Mouse (Mus musculus) kidney, embryonic 16.5 days (tissue): ENCODE data around the gene Zfyve16. TPM values are rescaled to one million over a fixed set of nuclear protein-coding genes. Genes with fewer than 3 reads are reported as not detected.

Experiments
- ATAC-seq: fragments of 200-750 bp; cut with Nextera tagmentation; 2 replicates; pipeline ENCODE4 v1.8.0; 2017; ENCODE audit warnings: moderate TSS enrichment; ENCODE audit not compliant: low FRiP score, low TSS enrichment
- H3K27ac ChIP-seq: fragments of 300-500 bp; sonication (generic); 2 replicates; pipeline ENCODE4 v1.5.1; 2014; ENCODE audit warnings: low read length
- H3K27me3 ChIP-seq: fragments of 300-500 bp; sonication (generic); 2 replicates; pipeline ENCODE4 v1.6.1; 2014; ENCODE audit warnings: low read length, control low read depth, mixed read lengths; ENCODE audit not compliant: insufficient read depth
- H3K36me3 ChIP-seq: fragments of 300-500 bp; sonication (generic); 2 replicates; pipeline ENCODE4 v1.6.1; 2014; ENCODE audit warnings: low read length, control low read depth, mixed read lengths; ENCODE audit not compliant: insufficient read depth
- H3K4me1 ChIP-seq: fragments of 300-500 bp; sonication (generic); 2 replicates; pipeline ENCODE4 v1.6.1; 2014; ENCODE audit warnings: low read length, control low read depth, mixed read lengths; ENCODE audit not compliant: insufficient read depth
- H3K4me2 ChIP-seq: fragments of 300-500 bp; sonication (generic); replicated peaks from 2 replicates; pipeline ENCODE4 v1.6.1; 2014; ENCODE audit warnings: low read depth, low read length
- H3K4me3 ChIP-seq: fragments of 300-500 bp; sonication (generic); 2 replicates; pipeline ENCODE4 v1.5.1; 2014; ENCODE audit warnings: mild to moderate bottlenecking, low read length
- H3K9ac ChIP-seq: fragments of 300-500 bp; sonication (generic); replicated peaks from 2 replicates; pipeline ENCODE4 v1.6.1; 2014; ENCODE audit warnings: low read length
- H3K9me3 ChIP-seq: fragments of 300-500 bp; sonication (generic); 2 replicates; pipeline ENCODE4 v1.6.1; 2016; ENCODE audit warnings: low read length, control low read depth
- WGBS: fragments of 180-500 bp; shearing (Covaris S2); extraction: QIAGEN DNeasy Blood & Tissue Kit; methylation state at CpG from one replicate; pipeline ENCODE4 v1.1.7; 2014; 5-methylcytosine and 5-hydroxymethylcytosine counted together
- polyA plus RNA-seq: library from polyadenylated mRNA; unstranded; fragments of >200 nt; fragmentation: Nextera tagmentation; extraction: Ambion mirVana; gene quantifications from 2 replicates; pipeline ENCODE4 v1.2.1, GENCODE M21; 2015

Gene Zfyve16
- polyA plus RNA-seq, 1 experiment from 2014 or later = 12.1 TPM

DNA sequence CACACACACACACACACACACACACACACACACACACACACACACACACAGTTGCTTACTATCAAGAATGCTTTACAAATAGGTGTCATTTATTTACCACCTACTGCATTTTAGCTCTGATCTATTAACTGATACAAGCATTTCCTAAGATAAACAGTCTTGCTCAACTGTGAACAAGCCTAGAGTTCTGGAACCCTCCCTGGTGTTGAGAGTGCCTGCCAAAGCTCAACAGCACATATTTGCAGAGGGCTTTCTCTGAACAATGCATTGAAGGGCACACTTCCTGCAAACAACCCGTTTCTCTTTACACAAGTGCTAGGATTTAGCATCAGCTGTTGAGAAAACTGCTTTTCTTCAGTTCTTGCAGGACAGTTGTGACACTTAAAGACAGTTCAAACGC, 3.1 kb upstream of the Zfyve16 start:
- H3K4me3 ChIP-seq = no peak overlapping the region
- no peaks in the 10 kb centered on the region for H3K9me3 ChIP-seq
- no peak overlapping the region for H3K4me2 ChIP-seq
- no peak overlapping the region for H3K9ac ChIP-seq
- ATAC-seq = no peak
- H3K27ac ChIP-seq = no peak overlapping the region
- no peaks in the 10 kb centered on the region for H3K36me3 ChIP-seq
- no peaks in the 10 kb centered on the region for H3K27me3 ChIP-seq
- H3K4me1 ChIP-seq = peaks cover 10% of the 10 kb centered on the region; the same call in 1 of the 2 replicates
- WGBS = 42% methylated on average over 2 of the region's 2 CpGs

DNA sequence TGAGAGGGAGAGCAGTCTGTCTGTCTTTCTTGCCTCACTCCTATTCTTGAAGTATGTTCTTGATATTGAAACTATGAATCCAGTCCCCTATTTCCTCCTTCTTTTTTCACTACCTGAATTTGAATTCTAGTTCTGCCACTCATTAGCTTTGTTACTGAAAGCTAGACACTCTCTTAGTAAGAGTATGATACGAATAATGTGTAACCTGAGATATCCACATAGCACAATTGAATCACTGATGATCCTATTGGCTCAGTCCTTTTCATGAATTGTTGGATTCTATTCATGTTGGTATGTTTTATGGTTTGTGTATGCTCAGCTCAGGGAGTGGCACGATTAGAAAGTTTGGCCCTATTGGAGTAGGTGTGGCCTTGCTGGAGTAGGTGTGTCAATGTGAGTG, 1.5 kb upstream of the Zfyve16 start:
- Histone ChIP-seq H3K27me3 (no peaks in the 10 kb centered on the region), H3K9ac (no peak overlapping the region), H3K4me2 (no peak overlapping the region), H3K9me3 (no peaks in the 10 kb centered on the region), H3K36me3 (no peaks in the 10 kb centered on the region), H3K27ac (no peak overlapping the region), H3K4me3 (no peak overlapping the region), H3K4me1 (peaks cover 11% of the 10 kb centered on the region; the same call in 1 of the 2 replicates)
- 71% methylated on average over 2 of the region's 2 CpGs for WGBS
- no peak for ATAC-seq

DNA sequence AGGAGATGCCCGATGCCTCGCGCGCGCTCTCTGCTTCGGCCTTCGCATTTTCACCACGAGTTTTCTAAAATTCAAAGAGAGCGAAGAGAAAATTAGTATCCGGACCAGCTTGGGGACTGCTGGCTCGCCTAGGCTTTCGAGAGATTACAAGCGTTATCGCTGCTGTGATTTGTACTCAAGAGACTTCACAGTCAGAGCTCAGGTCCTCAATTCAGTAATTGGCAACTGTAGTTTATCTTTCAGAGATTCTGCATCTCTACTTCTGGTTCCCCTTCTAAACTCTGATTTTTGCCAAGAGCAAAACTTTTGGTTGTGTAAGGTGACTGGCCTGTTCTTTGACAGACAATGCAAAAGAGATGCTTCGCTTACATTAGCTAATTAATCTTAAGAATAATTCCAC, 569 bp upstream of the Zfyve16 start:
- H3K27ac ChIP-seq = peak overlapping the region; percentile 98
- peak overlapping the region; percentile 88 for H3K9ac ChIP-seq
- no peak for ATAC-seq

DNA sequence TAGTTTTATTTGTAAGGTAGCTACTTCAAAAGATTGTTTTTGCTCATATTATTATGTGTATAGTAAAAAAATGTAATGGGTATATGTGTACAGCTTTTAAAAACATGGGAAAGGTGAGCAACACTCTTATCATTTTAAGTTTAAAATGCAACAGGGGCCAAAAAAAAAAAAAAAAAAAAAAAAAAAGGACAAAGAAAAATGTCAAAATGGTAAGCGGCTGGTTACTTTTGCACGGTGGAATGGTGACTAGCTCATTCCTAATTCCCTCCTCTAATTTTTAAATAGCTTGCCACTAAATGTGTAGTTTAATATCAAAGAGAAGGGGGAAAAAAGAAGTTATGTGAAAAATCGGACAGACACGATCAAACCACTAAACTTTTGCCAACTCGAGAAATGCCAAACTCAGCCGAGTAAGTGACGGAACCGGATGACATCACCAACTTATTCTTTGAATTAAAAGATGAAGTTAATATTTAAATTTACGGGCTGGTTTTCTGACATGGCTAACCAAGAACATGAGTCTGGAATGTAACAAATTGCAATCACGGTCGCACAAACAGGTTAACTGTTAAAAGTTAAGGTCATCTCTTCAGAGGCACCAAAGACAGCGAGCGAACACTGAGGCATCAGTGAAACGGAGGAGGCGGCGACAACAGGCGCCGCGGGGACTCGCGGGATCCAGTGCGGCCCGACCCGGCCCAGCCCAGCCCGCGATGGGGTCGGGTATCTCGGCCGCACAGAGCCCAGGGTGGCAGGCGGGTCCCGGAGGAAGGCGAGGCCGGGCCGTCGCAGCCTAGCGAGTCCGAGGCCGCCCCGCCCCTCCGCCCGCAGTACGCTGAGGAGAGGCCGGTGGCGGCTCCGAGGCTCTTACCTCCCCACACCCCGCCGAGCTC, 594 bp downstream of the Zfyve16 start:
- 2% methylated on average over 44 of the region's 47 CpGs for WGBS
- Histone ChIP-seq H3K4me1 (peaks cover 11% of the 10 kb centered on the region; the same call in 1 of the 2 replicates), H3K9ac (peak overlapping the region; percentile 88), H3K4me2 (peak overlapping the region; percentile 76), H3K27me3 (no peaks in the 10 kb centered on the region), H3K9me3 (no peaks in the 10 kb centered on the region), H3K36me3 (no peaks in the 10 kb centered on the region), H3K4me3 (peak overlapping the region; percentile 72), H3K27ac (peak overlapping the region; percentile 98)
- no peak for ATAC-seq

More for the DNA sequence above, 569 bp upstream of the Zfyve16 start:
- WGBS = 4% methylated on average over 15 of the region's 15 CpGs
- Histone ChIP-seq H3K4me2 (peak overlapping the region; percentile 76), H3K9me3 (no peaks in the 10 kb centered on the region), H3K4me3 (peak overlapping the region; percentile 72), H3K27me3 (no peaks in the 10 kb centered on the region), H3K4me1 (peaks cover 11% of the 10 kb centered on the region; the same call in 1 of the 2 replicates), H3K36me3 (no peaks in the 10 kb centered on the region)

DNA sequence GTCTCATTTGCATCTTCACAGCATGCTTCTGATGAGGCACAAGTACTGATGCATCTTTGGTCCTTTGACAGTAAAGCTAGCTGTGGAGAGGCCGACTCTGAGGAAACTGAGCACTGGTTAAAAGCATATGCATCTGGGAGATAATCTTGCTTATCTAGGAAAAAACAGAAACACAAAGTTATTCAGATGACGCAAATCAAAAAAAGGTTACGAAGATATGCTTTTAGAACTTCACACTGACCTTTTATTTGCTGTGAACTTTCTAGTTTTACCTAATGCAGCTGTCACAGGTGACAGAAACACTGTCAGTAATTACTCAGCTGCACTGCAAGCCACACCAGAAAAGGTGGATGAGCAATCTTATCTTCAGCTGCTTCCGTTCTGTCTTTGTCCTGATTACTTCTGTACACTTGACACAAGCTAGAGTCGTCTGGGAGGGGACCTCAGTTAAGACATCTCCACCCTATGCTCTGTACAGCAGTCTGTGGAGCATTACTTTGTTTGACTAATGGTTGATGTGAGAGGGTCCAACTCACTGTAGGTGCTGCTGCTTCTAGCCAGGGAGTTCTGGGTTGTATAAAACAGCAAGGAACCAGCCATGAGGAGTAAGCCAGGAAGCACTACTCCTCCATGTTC, 7.4 kb downstream of the Zfyve16 start:
- H3K9ac ChIP-seq = no peak overlapping the region
- H3K36me3 ChIP-seq = peaks cover 28% of the 10 kb centered on the region
- WGBS = 85% methylated on average over 5 of the region's 5 CpGs
- no peak overlapping the region for H3K4me3 ChIP-seq
- no peak overlapping the region for H3K4me2 ChIP-seq
- no peaks in the 10 kb centered on the region for H3K27me3 ChIP-seq
- H3K4me1 ChIP-seq = no peaks in the 10 kb centered on the region
- no peak for ATAC-seq
- H3K9me3 ChIP-seq = no peaks in the 10 kb centered on the region
- no peak overlapping the region for H3K27ac ChIP-seq

DNA sequence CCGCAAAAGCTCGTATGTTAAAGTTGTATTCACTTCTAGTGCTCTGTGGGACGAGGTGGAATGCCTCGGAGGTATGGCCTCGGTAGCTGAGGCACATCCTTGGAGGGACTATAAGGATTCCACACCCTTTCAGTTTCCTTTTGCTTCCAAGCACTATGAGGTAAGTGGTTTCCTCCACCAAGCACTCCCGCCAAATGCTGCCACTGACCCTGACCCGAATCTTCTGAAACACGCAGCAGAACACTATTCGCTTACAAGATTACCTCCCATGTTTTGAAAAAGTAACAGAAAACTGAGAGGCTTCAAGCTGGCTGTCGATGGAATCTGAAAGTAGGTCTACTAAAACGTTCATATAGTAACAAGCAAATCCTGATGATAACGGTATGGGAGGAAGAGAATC, 25.8 kb downstream of the Zfyve16 start:
- Histone ChIP-seq H3K27ac (no peak overlapping the region), H3K4me1 (no peaks in the 10 kb centered on the region), H3K9me3 (no peaks in the 10 kb centered on the region), H3K4me2 (no peak overlapping the region), H3K4me3 (no peak overlapping the region), H3K27me3 (no peaks in the 10 kb centered on the region), H3K36me3 (peaks cover 27% of the 10 kb centered on the region), H3K9ac (no peak overlapping the region)
- ATAC-seq = no peak
- 79% methylated on average over 12 of the region's 12 CpGs for WGBS

DNA sequence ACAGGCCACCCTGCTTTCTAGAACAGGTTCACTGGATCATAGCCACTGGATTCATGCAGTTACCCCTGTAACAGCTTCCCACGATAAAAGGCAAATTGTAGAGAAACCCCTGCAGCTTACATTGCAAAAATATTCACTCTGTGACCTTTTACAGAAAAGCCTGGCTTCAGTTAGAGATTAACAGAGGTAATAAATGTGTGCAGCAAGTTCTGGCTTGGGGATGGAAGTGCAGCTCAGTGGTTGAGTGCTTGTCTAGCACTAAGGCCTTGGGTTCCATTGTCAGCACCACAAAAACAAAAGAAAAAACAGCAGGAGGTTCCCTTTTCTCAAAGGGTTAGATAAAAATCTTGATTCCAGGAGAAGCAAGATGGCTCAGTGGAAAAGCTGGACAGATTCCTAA, 38.7 kb downstream of the Zfyve16 start:
- Histone ChIP-seq H3K36me3 (peaks cover 20% of the 10 kb centered on the region), H3K4me3 (no peak overlapping the region), H3K27me3 (no peaks in the 10 kb centered on the region), H3K27ac (no peak overlapping the region), H3K4me1 (no peaks in the 10 kb centered on the region), H3K9me3 (no peaks in the 10 kb centered on the region), H3K4me2 (no peak overlapping the region), H3K9ac (no peak overlapping the region)
- WGBS = 74% methylated on average over 1 of the region's 1 CpGs
- no peak for ATAC-seq

DNA sequence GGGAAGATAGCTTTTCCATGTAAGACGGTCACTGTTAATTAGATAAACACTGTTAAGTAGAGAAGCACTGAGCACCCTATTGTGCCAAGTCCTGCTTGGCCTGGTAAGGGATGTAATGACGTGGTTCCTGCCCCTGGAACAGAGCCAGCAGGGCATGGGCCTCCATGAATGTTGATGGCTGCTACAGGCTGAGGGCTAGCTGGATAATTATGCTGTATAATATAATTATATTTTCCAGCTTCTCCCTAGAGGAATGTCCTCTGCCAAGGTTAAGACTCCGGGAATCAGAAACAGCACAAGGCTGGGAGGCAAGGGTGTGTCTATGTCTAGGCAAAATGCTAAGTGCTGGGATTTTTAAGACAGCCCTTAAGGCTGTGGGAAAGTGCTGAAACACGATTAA, 39.9 kb downstream of the Zfyve16 start:
- Histone ChIP-seq H3K27me3 (no peaks in the 10 kb centered on the region), H3K27ac (no peak overlapping the region), H3K4me3 (no peak overlapping the region), H3K4me2 (no peak overlapping the region), H3K9me3 (no peaks in the 10 kb centered on the region), H3K9ac (no peak overlapping the region), H3K36me3 (peaks cover 25% of the 10 kb centered on the region), H3K4me1 (no peaks in the 10 kb centered on the region)
- 0 out of 2 replicates have a peak, but pooled peaks have one; percentile 12 for ATAC-seq
- 75% methylated on average over 4 of the region's 4 CpGs for WGBS

DNA sequence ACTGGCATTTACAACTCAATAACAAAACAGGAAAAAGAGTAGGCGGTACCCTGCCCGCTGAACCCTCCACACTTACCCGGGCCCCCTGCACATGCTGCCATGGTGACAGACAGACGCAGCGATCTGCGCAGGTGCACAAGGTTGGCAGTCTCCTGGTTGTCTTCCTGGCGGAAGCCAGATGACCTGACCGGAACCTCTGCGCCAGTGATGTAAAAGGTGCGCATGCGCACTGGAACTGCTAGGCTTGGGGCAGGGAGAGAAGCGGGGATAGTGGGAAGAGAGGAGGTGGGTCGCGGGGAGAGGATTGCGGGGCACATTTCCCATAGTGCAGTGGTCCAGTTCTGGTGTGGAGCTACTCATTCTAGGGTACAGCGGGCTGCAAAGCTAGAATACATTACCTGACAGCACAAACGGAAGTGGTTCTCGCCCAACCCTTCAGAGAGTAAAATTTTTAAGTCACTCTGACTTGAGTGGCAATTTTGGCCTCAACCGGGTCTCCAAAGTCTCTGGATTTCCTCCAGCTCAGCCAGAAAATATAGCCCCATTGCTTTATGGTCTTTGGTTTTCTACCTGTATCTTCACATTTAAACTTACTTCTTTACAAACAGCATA, 46.7 kb downstream of the Zfyve16 start, which contains the start of gene Fam151b:
Gene Fam151b, minus strand, starts transcription at position 164 of the 612 bp plus-strand sequence.
- peak; percentile 100 for ATAC-seq
- Histone ChIP-seq H3K9me3 (peaks cover 2% of the 10 kb centered on the region; the same call in 1 of the 2 replicates), H3K4me1 (no peaks in the 10 kb centered on the region), H3K9ac (peak within 1 kb of the TSS; percentile 60), H3K4me3 (peak within 1 kb of the TSS; percentile 51), H3K27ac (peak within 1 kb of the TSS; percentile 51), H3K36me3 (0 out of 2 replicates have a peak, but pooled peaks cover 5% of the 10 kb centered on the region), H3K27me3 (no peaks in the 10 kb centered on the region), H3K4me2 (peak within 1 kb of the TSS; percentile 68)
- 4% methylated on average over 19 of the region's 19 CpGs for WGBS
